Mouse (Mus musculus): ENCODE results near the gene Arhgef3. TPM values are rescaled to one million over a fixed set of nuclear protein-coding genes. Genes with fewer than 3 reads are reported as not detected.

Arhgef3 gene
- polyA plus RNA-seq, 1 experiment from 2014 or later = 4.2 TPM

Small RNA genes within 50 kb of the gene (microRNA-seq; reads per million reads assigned to microRNA genes)
- not detected for gene Gm23633

Other genes with a start within 250 kb of the Arhgef3 start
- gene Asb14, start 220.3 kb upstream of the Arhgef3 start, polyA plus RNA-seq (2016; fragmentation: Nextera tagmentation; extraction: Ambion mirVana) = 0.14 and 0.41 TPM in 2 replicates
- 43.1 and 50.1 TPM in 2 replicates for gene Appl1, start 143.7 kb upstream of the Arhgef3 start, polyA plus RNA-seq (2016; fragmentation: Nextera tagmentation; extraction: Ambion mirVana)
- 0.23 TPM in 1 of 2 replicates, not detected in the other for gene Hesx1, start 120.5 kb upstream of the Arhgef3 start, polyA plus RNA-seq (2016; fragmentation: Nextera tagmentation; extraction: Ambion mirVana)
- 4.0 and 4.5 TPM in 2 replicates for gene Il17rd, start 76.0 kb upstream of the Arhgef3 start, polyA plus RNA-seq (2016; fragmentation: Nextera tagmentation; extraction: Ambion mirVana)

All from neural tube, embryonic 12.5 days (tissue).